Mouse (Mus musculus) layer of hippocampus, postnatal 14 days (tissue): ENCODE measurements around the gene Canx. TPM values are rescaled to one million over a fixed set of nuclear protein-coding genes. Genes with fewer than 3 reads are reported as not detected.
"Not testable (repeated sequence)": the region's sequence is repeated elsewhere in the genome, so short reads cannot be mapped to it uniquely, and the experiment has no call there.

Experiments
- DNase-seq, 2 experiments: peaks; one replicate each; pipeline ENCODE4 v3.0.0; 2021 to 2022; ENCODE audit warnings: low spot score in 2 of 2, mixed read lengths in 1 of 2
- total RNA-seq, 2 experiments: library from RNA; stranded (reverse); gene quantifications; 2 replicates each; pipeline ENCODE4 v1.2.3; 2021

The Canx gene
- total RNA-seq, 2 experiments from 2014 or later: 424 to 458 TPM

DNA sequence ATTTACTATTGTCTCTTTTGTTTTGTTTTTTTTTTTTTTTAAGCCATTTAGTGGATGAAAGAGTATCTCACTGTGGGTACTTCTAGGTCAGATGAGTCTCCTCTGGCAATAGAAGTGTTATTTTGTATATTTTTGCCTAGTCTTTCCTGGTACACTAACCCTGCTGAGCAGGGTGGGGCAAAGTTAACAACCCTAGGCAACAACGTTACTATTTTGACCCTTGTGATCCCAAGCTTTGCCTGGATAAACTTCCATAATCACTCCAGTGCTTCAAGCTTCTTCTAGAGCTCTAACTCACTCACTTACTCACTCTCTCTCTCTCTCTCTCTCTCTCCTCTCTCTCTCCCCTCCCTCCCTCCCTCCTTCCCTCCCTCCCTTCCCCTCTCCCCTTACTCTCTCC is 10.7 kb upstream of the Canx start:
- DNase-seq: no peak

GRCm38 (mm10) chr11:50333181-50333580 is 7.7 kb upstream of the Canx start:
- no peak for DNase-seq

GRCm38 (mm10) chr11:50329378-50329777 is 3.9 kb upstream of the Canx start:
- no peak for DNase-seq

- no peak for DNase-seq
Measured at GRCm38 (mm10) chr11:50328075-50328625, 2.7 kb upstream of the Canx start.

DNA sequence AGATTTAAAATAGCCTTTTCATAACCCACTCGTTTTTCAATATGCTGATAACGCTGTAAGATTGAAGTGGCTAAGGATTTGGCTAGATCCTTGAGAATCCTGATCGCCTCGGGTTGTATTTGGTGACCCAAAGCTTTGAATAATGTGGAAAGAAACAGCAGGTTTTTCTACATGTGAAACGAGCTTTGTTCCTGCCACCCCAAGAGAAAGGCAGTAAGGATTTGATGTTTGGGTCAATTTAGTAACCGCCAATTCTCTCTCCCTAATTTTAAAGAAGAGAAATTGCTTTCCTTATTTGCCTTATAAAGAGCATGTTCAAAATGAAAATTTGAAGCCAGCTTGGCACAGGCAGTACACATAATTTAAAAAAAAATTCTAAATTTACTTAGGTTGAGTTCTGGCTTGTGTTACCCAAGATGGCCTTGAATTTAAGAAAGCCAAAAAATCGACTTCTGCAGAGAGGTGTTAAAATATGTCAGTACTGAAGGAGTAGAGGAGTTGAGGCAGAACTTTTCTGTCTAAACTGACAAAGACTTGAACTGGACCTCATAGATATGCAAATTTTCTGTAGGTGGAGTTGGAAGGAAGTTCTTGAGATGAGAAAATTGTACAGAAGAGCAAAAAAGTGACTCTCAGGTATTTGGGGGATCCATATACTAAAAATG is 961 bp upstream of the Canx start:
- no peak for DNase-seq

DNA sequence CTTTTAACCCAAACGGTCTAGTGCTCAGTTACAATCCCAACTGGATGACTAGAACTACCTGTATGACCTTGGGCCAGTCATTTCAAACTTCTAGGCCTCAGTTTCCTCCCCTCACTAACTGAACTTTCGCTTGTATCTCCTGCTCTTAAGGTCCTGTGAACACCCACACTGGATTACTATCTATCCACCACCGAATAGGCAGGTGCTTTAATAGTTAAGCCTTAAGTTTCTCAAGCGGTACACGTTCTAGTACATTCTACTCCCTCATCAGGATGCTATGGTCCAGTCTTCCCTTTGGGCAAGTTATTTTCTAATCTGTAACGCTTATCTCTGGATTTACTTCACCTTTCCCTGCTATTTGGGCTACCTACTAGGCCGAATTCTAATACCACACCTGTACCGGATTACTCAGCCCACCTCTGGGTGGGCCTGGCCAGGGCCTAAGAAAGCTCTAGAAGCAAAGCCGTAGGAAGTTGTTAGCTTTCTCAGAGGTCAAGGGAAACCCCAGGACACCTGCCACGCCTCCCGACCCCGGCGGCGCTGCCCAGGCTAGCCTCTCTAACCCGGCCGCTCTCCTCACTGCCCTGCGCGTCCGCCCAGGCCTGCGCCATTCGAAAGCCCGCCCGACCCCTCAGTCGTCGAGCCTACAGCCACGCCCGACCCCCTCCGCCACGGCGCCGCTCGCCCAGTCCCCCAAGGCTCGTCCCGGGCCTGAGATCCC is 562 bp downstream of the Canx start:
- no peak for DNase-seq

- no peak for DNase-seq
Measured at GRCm38 (mm10) chr11:50323843-50324242, 1.6 kb downstream of the Canx start.

GRCm38 (mm10) chr11:50322345-50322744 is 3.1 kb downstream of the Canx start:
- DNase-seq: no peak

GRCm38 (mm10) chr11:50321239-50321638 is 4.2 kb downstream of the Canx start:
- DNase-seq: no peak

DNA sequence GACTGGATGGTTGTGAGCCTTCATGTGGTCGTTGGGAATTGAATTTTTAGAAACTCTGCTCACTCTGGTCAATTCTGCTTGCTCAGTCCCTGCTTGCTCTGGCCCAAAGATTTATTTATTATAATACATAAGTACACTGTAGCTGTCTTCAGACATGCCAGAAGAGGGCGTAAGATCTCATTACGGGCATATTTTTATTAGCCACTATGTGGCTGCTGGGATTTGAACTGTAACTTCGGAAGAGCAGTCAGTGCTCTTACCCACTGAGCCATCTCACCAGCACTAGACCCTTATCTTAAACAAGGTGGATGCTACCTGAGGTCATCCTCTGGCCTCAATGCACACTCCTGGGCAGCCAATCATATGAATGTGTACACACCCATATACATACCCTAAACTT is 6.1 kb downstream of the Canx start:
- not testable (repeated sequence) for DNase-seq

- no peak for DNase-seq
Measured at GRCm38 (mm10) chr11:50312803-50313202, 12.7 kb downstream of the Canx start.

GRCm38 (mm10) chr11:50303406-50303805 is 22.1 kb downstream of the Canx start:
- DNase-seq: no peak

DNA sequence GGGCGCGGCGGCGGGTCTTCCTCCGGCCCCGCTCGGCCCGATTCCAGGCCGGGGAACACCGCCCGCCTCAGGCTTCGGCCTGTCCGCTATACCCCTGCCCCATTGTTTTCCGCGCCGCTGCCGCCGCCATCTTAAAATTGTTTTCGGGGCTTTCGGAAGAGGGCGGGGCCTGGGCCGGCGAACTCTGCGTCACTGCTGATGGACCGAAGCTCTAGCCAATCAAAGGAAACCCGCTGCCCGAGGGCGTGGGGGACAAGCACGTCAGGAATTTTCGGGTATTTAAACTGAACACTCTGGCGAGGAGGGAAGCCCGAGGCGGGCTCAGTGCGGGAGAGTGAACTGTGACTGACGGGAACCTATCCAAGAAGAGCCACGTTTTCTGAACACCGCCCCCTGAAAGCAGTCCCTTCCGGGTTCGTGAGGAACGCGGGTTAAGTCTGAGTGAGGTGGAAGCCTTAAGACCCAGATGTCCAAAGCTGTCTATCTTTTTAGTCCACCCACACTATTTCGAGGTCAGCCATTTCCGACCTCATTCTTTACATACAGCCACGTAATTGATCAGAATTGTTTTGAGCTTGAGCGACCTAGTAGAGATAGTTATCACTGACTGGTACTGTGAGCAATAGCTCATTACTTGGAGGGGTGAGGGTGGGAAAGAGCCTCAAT is 33.1 kb downstream of the Canx start, which contains the start of gene Maml1:
TSS of gene Maml1 (minus strand) at position 122 of the 666 bp plus-strand sequence.
- DNase-seq: peak; percentile 97 to 99

- peak; percentile 29 to 53 for DNase-seq
Measured at GRCm38 (mm10) chr11:50291321-50292165, 33.9 kb downstream of the Canx start.

- no peak for DNase-seq
Measured at GRCm38 (mm10) chr11:50290486-50291225, 34.8 kb downstream of the Canx start.

DNA sequence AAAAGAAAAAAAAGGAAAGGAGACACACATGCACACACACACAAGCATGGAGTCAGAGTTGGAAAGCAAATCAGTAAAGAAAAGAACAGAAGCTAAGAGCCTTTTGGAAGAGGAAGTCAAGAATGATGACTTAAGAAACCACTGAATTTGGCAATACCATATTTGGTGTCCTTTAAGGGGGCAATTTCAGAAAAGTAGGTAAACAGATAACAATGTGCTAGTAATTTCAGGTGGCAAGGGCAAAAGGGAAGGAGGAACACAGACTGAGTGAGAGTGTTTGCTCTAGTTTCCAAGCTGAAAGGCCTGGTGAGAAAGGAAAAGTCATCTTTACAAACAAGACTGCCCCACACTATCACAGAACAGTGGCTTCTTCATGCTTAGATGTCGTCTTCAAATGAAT is 39.0 kb downstream of the Canx start:
- no peak for DNase-seq

- peak in 1 of 2 experiments; percentile 0 for DNase-seq
Measured at GRCm38 (mm10) chr11:50285696-50286095, 39.8 kb downstream of the Canx start.

DNA sequence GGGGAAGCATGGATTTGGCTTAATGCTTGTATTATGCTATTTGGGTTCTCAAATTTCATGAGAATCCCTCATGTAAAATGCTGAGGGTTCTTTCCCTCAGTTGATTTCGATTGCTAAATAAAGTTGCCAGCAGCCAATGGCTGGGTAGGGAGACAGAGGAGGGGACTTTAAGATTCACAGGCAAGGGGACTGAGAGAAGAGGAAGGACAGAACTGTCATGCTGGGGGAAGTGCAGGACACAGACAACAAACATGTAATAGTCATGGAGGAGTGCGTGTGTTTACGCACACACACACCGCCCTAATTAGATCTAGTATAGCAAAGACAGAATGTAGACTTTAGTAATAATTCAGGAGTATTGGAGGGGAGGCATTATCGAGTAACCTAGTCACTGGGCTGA is 40.2 kb downstream of the Canx start:
- peak in 1 of 2 experiments; percentile 0 for DNase-seq

DNA sequence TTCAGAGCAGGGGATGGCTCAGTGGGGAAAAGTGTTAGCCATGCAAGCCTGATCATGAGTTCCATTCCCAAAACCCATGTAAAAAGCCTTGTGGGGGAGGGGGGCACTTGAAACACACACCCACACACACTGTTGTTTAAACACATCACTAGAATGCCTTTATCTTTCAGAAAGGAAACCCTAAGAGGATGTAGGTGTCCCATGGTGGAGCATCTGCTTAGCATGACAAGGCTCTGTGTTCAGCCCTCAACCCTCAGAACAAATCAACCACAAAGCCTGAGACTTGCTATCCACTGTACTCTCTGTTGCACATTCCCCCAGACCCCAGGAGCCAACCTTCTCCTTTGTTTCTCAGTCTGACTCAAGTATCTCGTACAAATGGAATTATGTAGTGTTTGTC is 45.4 kb downstream of the Canx start:
- DNase-seq: no peak

DNA sequence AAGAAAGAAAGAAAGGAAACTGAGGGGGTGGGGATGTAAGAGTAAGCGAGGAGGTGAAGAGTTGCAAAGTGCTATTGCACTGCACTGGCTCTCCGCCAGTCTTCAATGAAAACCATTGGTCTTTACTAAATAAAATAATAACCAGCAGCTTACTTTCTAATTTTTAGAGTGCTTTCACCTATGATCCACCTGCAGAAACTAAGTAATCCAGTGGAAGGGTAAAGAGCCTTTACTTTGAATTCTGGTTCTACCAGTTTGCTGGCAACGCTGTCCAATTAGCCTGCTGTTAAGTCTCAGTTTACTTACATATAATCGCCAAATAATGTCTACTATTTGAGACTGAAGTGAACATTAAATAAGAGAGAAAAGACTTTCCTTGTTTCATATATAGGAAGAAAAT is 46.5 kb downstream of the Canx start:
- no peak for DNase-seq
